Mouse (Mus musculus) cerebellum, postnatal 4 days (tissue): Measurements from ENCODE around the gene Olfr143.

Source experiments
- DNase-seq, 2 experiments: peaks; one replicate each; pipeline ENCODE4 v3.0.0; 2022; ENCODE audit warnings: low spot score in 2 of 2, mixed read lengths in 1 of 2

The Olfr143 gene

DNA sequence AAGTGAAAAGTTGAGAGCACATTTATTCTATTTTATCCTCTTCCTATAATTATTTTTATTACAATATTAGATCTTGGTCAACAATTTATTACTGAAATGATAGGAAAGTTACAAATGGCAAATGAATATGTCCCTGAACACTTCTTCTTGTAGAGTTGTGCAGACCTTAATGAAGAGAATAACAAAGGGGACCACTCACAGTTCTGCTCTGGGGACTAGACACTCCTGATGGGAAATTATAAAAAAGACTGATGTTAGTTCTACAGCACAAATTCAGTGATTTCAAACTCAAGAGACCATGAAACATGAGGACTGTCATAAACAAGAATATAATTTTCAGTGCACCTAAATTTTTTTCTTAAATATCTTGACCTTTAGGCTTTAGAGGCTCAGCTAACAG, at the start of gene Olfr143:
Gene Olfr143 (plus strand): TSS at position 301 of the 400 bp plus-strand sequence.
- no peak for DNase-seq

DNA sequence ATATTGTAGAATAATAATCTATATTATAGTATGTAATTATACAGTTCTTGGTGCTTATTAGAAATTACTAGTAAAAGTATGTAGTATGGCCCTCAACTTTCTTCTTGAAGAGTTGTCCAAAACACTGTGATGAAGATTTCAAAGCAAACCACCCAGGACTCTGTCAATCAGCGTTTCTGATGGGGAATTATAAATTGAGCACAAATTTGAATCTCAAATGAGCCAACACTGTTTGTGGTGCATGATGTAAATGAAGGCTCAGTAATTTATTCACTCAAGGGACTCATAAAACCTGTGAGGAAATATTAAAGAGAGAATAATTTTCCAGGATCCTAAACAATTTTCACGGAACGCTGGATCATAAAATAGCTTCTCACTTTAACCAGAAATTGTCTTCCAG, 44.5 kb upstream of the Olfr143 start, which contains the start of gene Olfr893:
Gene Olfr893 (plus strand): TSS at position 301 of the 400 bp plus-strand sequence.
- no peak for DNase-seq

DNA sequence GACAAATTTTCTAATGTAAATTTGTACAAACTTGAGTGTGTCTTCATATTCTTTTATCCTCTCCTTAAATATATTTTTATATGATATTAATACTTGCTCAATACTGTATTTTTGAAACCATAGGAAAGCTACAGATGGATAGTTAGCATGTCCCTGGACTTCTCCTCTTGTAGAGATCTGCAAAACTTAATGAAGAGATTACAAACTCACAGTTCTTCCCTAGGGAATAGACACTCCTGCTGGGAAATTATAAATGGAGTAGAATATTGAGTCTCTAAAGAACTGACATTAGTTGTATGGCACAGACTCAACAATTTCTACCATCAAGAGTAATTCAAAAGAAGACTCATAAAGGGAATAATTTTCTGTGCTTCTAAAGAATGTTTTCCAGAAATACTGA, 34.8 kb upstream of the Olfr143 start, which contains the start of gene Olfr894:
Gene Olfr894 (plus strand): TSS at position 301 of the 400 bp plus-strand sequence.
- no peak for DNase-seq

DNA sequence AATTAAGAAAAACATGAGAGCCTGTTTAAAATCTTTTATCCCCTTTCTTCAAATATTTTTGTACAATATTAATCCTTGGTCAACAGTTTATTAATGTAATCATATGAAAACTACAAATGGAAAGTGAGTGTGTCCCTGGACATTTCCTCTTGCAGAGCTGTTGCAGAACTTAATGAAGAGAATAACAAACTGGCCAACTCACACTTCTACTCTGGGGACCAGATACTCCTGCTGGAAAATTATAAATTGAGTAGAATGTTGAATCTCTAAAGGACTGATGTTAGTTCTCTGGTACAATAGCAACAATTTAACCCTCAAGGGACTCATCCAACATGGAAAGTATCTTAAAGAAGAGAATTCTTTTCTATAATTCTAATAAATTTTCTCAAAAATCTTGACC, 15.0 kb downstream of the Olfr143 start, which contains the start of gene Olfr895:
Gene Olfr895 (plus strand): TSS at position 301 of the 400 bp plus-strand sequence.
- DNase-seq = no peak

DNA sequence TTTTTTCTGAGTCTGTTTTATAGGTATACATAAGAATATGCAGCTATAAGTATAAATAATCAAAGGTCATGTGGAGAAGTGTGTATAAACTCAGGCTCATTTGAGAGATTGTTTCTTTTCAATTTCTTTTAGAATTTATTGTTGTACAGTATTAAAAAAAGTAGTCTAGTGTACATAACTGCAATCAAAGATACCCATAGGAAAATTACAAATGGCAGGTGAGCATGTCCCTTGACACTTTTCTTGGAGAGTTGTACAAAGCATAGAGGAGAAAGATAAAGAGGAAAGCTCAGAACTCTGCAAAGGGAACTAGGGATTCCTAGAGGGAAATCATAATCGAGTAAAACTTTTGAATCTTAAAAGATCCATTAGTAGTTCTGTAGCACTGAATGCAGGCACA, 38.2 kb downstream of the Olfr143 start, which contains the start of gene Olfr896-ps1:
Gene Olfr896-ps1 (plus strand): TSS at position 301 of the 400 bp plus-strand sequence.
- no peak for DNase-seq
